21 mouse cellular contexts compared by ENCODE assay signal in the genomic region with DNA sequence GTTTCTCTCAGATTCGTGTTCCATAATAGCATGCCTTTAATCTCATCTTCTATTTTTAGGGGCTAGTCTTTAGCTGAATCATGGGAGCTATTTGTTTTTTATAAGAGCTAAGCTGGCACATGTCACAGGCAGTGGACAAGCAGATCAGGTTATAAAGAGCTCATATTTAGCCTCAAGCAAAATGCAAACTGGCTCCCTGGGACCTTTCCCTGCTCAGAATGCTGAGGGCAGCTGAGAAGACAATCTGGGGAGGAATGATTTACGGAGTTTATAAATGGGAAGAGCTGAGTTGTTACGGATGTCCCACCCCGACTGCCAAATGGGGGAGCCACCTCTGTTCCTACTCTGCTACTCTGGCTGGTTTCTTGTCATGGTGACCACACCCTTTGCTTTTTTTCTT.
DNase-seq lines count a peak whose midpoint lies in the region; ATAC-seq and TF ChIP-seq lines count a peak whose summit lies in the region.
"Had no signal": no experiment of that assay in that cellular context is flagged by ENCODE, and none has a peak within 500 bp of the region (broad histone marks: within the 10 kb centered on the region; RNA-seq: fewer than 3 reads in every experiment).

No protein-coding gene starts in this region.

- H3K27me3 ChIP-seq in embryonic facial prominence, embryonic 11.5 days (ENCODE audit: control insufficient read depth, insufficient read depth, low read length): no peaks in the 10 kb centered on the region
- no peaks in the 10 kb centered on the region for H3K27me3 ChIP-seq in embryonic facial prominence, embryonic 10.5 days (replicated peaks; ENCODE audit: low read depth, poor library complexity, severe bottlenecking)
- H3K27me3 ChIP-seq in limb, embryonic 14.5 days (ENCODE audit: control insufficient read depth, insufficient read depth, low read length): no peaks in the 10 kb centered on the region
- no peaks in the 10 kb centered on the region for H3K27me3 ChIP-seq in limb, embryonic 10.5 days (ENCODE audit: low read depth, poor library complexity, severe bottlenecking)
- no peaks in the 10 kb centered on the region for H3K27me3 ChIP-seq in neural tube, embryonic 13.5 days
- no peaks in the 10 kb centered on the region for H3K27me3 ChIP-seq in intestine, embryonic 15.5 days (replicated peaks)
- H3K27me3 ChIP-seq: CH12.LX; embryonic facial prominence, embryonic 12.5 days; forebrain, embryonic 15.5 days; heart, embryonic 13.5 days; hindbrain, embryonic 15.5 days had no signal

- TF ChIP-seq POLR2A in limb, embryonic 14.5 days (IDR thresholded peaks at IDR 0.05; ENCODE audit: borderline replicate concordance, extremely low read depth, insufficient read depth, insufficient read length): no peak
- no peak for TF ChIP-seq POLR2A in brain, embryonic 14.5 days (IDR thresholded peaks at IDR 0.05; ENCODE audit: borderline replicate concordance, extremely low read depth, insufficient read depth, insufficient read length, poor library complexity, severe bottlenecking)

- ATAC-seq in embryonic facial prominence, embryonic 11.5 days (replicated peaks; ENCODE audit: insufficient number of reproducible peaks, low FRiP score, low TSS enrichment, low read depth): no peak
- ATAC-seq in limb, embryonic 14.5 days (ENCODE audit: low FRiP score, low read depth): no peak; the same call in 1 of the 2 replicates
- peak; percentile 86 for ATAC-seq in neural tube, embryonic 13.5 days (ENCODE audit: low read depth)
- ATAC-seq in intestine, embryonic 15.5 days: no peak
- ATAC-seq: activated CD4-positive, CD25-positive, alpha-beta regulatory T cell, adult 4 months; forebrain, embryonic 15.5 days; Patski had no signal

- peak; percentile 6 for DNase-seq in embryonic facial prominence, embryonic 11.5 days (ENCODE audit: low spot score)
- DNase-seq in embryonic facial prominence, embryonic 10.5 days (ENCODE audit: low spot score): no peak
- peak; percentile 34 for DNase-seq in limb, embryonic 14.5 days (ENCODE audit: low spot score)
- DNase-seq in limb, embryonic 10.5 days (ENCODE audit: low spot score): no peak
- DNase-seq in brain, embryonic 14.5 days (ENCODE audit: low read depth): peak; percentile 38
- no peak for DNase-seq in cerebellum, adult 9-11 months
- DNase-seq: adrenal gland, postnatal 14 days; cerebellum, adult 2 months; cerebellum, postnatal 25 days; gastrocnemius, postnatal 25 days; heart, adult 11 months; heart, postnatal 36 days had no signal

- H3K36me3 ChIP-seq in embryonic facial prominence, embryonic 11.5 days (replicated peaks; ENCODE audit: control insufficient read depth, insufficient read depth, low read depth, low read length): no peaks in the 10 kb centered on the region
- no peaks in the 10 kb centered on the region for H3K36me3 ChIP-seq in embryonic facial prominence, embryonic 10.5 days (replicated peaks)
- H3K36me3 ChIP-seq in limb, embryonic 14.5 days (ENCODE audit: control insufficient read depth, insufficient read depth, low read length): no peaks in the 10 kb centered on the region
- H3K36me3 ChIP-seq in limb, embryonic 10.5 days: no peaks in the 10 kb centered on the region
- no peaks in the 10 kb centered on the region for H3K36me3 ChIP-seq in neural tube, embryonic 13.5 days
- no peaks in the 10 kb centered on the region for H3K36me3 ChIP-seq in intestine, embryonic 15.5 days
- H3K36me3 ChIP-seq: embryonic facial prominence, embryonic 12.5 days; forebrain, embryonic 15.5 days; heart, embryonic 13.5 days; hindbrain, embryonic 15.5 days had no signal

- WGBS in embryonic facial prominence, embryonic 11.5 days: 49% methylated on average over 4 of the region's 4 CpGs
- WGBS in embryonic facial prominence, embryonic 10.5 days: 70% methylated on average over 4 of the region's 4 CpGs
- WGBS in limb, embryonic 14.5 days: 29% methylated on average over 4 of the region's 4 CpGs
- 60% methylated on average over 4 of the region's 4 CpGs for WGBS in limb, embryonic 10.5 days
- 19% methylated on average over 4 of the region's 4 CpGs for WGBS in neural tube, embryonic 13.5 days
- WGBS in intestine, embryonic 15.5 days: 36% methylated on average over 4 of the region's 4 CpGs

- no peaks in the 10 kb centered on the region for H3K4me1 ChIP-seq in embryonic facial prominence, embryonic 11.5 days (ENCODE audit: control insufficient read depth, insufficient read depth, low read length)
- no peaks in the 10 kb centered on the region for H3K4me1 ChIP-seq in embryonic facial prominence, embryonic 10.5 days
- no peaks in the 10 kb centered on the region for H3K4me1 ChIP-seq in limb, embryonic 14.5 days (ENCODE audit: control insufficient read depth, insufficient read depth, low read length)
- H3K4me1 ChIP-seq in limb, embryonic 10.5 days: peaks cover 3% of the 10 kb centered on the region
- no peaks in the 10 kb centered on the region; the same call in 1 of the 2 replicates for H3K4me1 ChIP-seq in neural tube, embryonic 13.5 days (replicated peaks)
- no peaks in the 10 kb centered on the region for H3K4me1 ChIP-seq in intestine, embryonic 15.5 days (replicated peaks)
- H3K4me1 ChIP-seq: embryonic facial prominence, embryonic 12.5 days; forebrain, embryonic 15.5 days; heart, embryonic 13.5 days; hindbrain, embryonic 15.5 days had no signal

- no peak overlapping the region for H3K4me3 ChIP-seq in embryonic facial prominence, embryonic 11.5 days (ENCODE audit: low read depth, low read length)
- no peak overlapping the region for H3K4me3 ChIP-seq in embryonic facial prominence, embryonic 10.5 days
- no peak overlapping the region for H3K4me3 ChIP-seq in limb, embryonic 14.5 days (replicated peaks; ENCODE audit: low read length)
- H3K4me3 ChIP-seq in limb, embryonic 10.5 days: no peak overlapping the region
- H3K4me3 ChIP-seq in neural tube, embryonic 13.5 days: no peak overlapping the region
- no peak overlapping the region for H3K4me3 ChIP-seq in intestine, embryonic 15.5 days (replicated peaks)
- H3K4me3 ChIP-seq: embryonic facial prominence, embryonic 12.5 days; forebrain, embryonic 15.5 days; heart, embryonic 13.5 days; hindbrain, embryonic 15.5 days had no signal

- H3K27ac ChIP-seq in embryonic facial prominence, embryonic 11.5 days (replicated peaks; ENCODE audit: low read depth, low read length): no peak overlapping the region
- H3K27ac ChIP-seq in embryonic facial prominence, embryonic 10.5 days (replicated peaks): no peak overlapping the region
- no peak overlapping the region for H3K27ac ChIP-seq in limb, embryonic 14.5 days (replicated peaks; ENCODE audit: low read depth, low read length)
- no peak overlapping the region for H3K27ac ChIP-seq in limb, embryonic 10.5 days
- no peak overlapping the region for H3K27ac ChIP-seq in neural tube, embryonic 13.5 days (replicated peaks)
- H3K27ac ChIP-seq in intestine, embryonic 15.5 days: no peak overlapping the region
- H3K27ac ChIP-seq: embryonic facial prominence, embryonic 12.5 days; forebrain, embryonic 15.5 days; heart, embryonic 13.5 days; hindbrain, embryonic 15.5 days had no signal

- no peak overlapping the region for H3K4me2 ChIP-seq in embryonic facial prominence, embryonic 11.5 days (ENCODE audit: low read depth, low read length)
- H3K4me2 ChIP-seq in limb, embryonic 14.5 days (replicated peaks; ENCODE audit: low read depth, low read length, severe bottlenecking): no peak overlapping the region
- H3K4me2 ChIP-seq in neural tube, embryonic 13.5 days: no peak overlapping the region
- no peak overlapping the region for H3K4me2 ChIP-seq in intestine, embryonic 15.5 days (replicated peaks)
- H3K4me2 ChIP-seq: embryonic facial prominence, embryonic 12.5 days; forebrain, embryonic 15.5 days; heart, embryonic 13.5 days; hindbrain, embryonic 15.5 days had no signal

- TF ChIP-seq CTCF in brain, embryonic 14.5 days (IDR thresholded peaks at IDR 0.05; ENCODE audit: borderline replicate concordance, extremely low read depth, insufficient read depth, insufficient read length): no peak

- no peak overlapping the region for H3K9ac ChIP-seq in embryonic facial prominence, embryonic 11.5 days (replicated peaks; ENCODE audit: low read length)
- no peak overlapping the region for H3K9ac ChIP-seq in limb, embryonic 14.5 days (ENCODE audit: low read depth, low read length, severe bottlenecking)
- no peak overlapping the region for H3K9ac ChIP-seq in neural tube, embryonic 13.5 days
- H3K9ac ChIP-seq in intestine, embryonic 15.5 days: no peak overlapping the region
- H3K9ac ChIP-seq: embryonic facial prominence, embryonic 12.5 days; forebrain, embryonic 15.5 days; heart, embryonic 13.5 days; hindbrain, embryonic 15.5 days had no signal

- H3K9me3 ChIP-seq in embryonic facial prominence, embryonic 11.5 days (replicated peaks; ENCODE audit: control insufficient read depth, low read length): no peaks in the 10 kb centered on the region
- H3K9me3 ChIP-seq in embryonic facial prominence, embryonic 10.5 days: no peaks in the 10 kb centered on the region
- H3K9me3 ChIP-seq in limb, embryonic 14.5 days (ENCODE audit: control insufficient read depth, low read length): no peaks in the 10 kb centered on the region
- no peaks in the 10 kb centered on the region for H3K9me3 ChIP-seq in limb, embryonic 10.5 days (replicated peaks)
- no peaks in the 10 kb centered on the region for H3K9me3 ChIP-seq in neural tube, embryonic 13.5 days
- H3K9me3 ChIP-seq in intestine, embryonic 15.5 days: no peaks in the 10 kb centered on the region
- H3K9me3 ChIP-seq: embryonic facial prominence, embryonic 12.5 days; forebrain, embryonic 15.5 days; heart, embryonic 13.5 days; hindbrain, embryonic 15.5 days had no signal

Comparison
In these comparisons a context has a peak if more than half of its experiments do, and no peak if none do; other contexts are left out.
1. DNase-seq: peak in embryonic facial prominence, embryonic 11.5 days (single experiment), limb, embryonic 14.5 days (single experiment) and brain, embryonic 14.5 days (single experiment); none in embryonic facial prominence, embryonic 10.5 days (single experiment), limb, embryonic 10.5 days (single experiment) and cerebellum, adult 9-11 months (single experiment).